Mouse (Mus musculus) small intestine, adult 2 months (tissue): ENCODE measurements at regions not wholly inside any gene's neighbourhood (a gene's known extent, or its start where the extent isn't known, plus 50 kb on each side); places are given as distances from the start of the nearest gene placed in this dataset.

Experiments
- H3K27ac ChIP-seq: fragments of 200-500 bp; 2 replicates; pipeline ENCODE4 v1.5.1; 2012; ENCODE audit warnings: low read depth, low read length, control low read depth, inconsistent platforms; ENCODE audit not compliant: insufficient read depth
- H3K27me3 ChIP-seq: fragments of 200-500 bp; 2 replicates; pipeline ENCODE4 v1.6.1; 2012; ENCODE audit warnings: mild to moderate bottlenecking, moderate library complexity, low read length, inconsistent platforms; ENCODE audit not compliant: control insufficient read depth, insufficient read depth
- H3K36me3 ChIP-seq: fragments of 200-500 bp; 2 replicates; pipeline ENCODE4 v1.6.1; 2012; ENCODE audit warnings: mild to moderate bottlenecking, low read length, control low read depth, inconsistent platforms; ENCODE audit not compliant: control insufficient read depth, insufficient read depth
- H3K4me1 ChIP-seq: fragments of 200-500 bp; 2 replicates; pipeline ENCODE4 v1.6.1; 2012; ENCODE audit warnings: low read length, inconsistent platforms, mixed read lengths; ENCODE audit not compliant: control insufficient read depth, insufficient read depth, insufficient read length
- H3K4me3 ChIP-seq: fragments of 200-500 bp; 2 replicates; pipeline ENCODE4 v1.5.1; 2012; ENCODE audit warnings: low read depth, mild to moderate bottlenecking, control low read depth, inconsistent platforms, low read length, moderate library complexity
- CTCF ChIP-seq: fragments of 200-500 bp; IDR thresholded peaks from 2 replicates; pipeline ENCODE4 v1.5.1; 2012; ENCODE audit warnings: low read depth, mild to moderate bottlenecking, control low read depth, inconsistent platforms, low read length, moderate library complexity, mixed read lengths; ENCODE audit not compliant: insufficient replicate concordance, insufficient read length; ENCODE audit errors: extremely low read depth
- POLR2A ChIP-seq: fragments of 200-500 bp; IDR thresholded peaks from 2 replicates; pipeline ENCODE4 v1.6.1; 2012; ENCODE audit warnings: low read depth, mild to moderate bottlenecking, control low read depth, inconsistent platforms, low read length, moderate library complexity
- WGBS: fragments of 180-500 bp; shearing (Covaris S2); methylation state at CpG from one replicate; pipeline ENCODE4 v1.1.7; 2018; 5-methylcytosine and 5-hydroxymethylcytosine counted together

DNA sequence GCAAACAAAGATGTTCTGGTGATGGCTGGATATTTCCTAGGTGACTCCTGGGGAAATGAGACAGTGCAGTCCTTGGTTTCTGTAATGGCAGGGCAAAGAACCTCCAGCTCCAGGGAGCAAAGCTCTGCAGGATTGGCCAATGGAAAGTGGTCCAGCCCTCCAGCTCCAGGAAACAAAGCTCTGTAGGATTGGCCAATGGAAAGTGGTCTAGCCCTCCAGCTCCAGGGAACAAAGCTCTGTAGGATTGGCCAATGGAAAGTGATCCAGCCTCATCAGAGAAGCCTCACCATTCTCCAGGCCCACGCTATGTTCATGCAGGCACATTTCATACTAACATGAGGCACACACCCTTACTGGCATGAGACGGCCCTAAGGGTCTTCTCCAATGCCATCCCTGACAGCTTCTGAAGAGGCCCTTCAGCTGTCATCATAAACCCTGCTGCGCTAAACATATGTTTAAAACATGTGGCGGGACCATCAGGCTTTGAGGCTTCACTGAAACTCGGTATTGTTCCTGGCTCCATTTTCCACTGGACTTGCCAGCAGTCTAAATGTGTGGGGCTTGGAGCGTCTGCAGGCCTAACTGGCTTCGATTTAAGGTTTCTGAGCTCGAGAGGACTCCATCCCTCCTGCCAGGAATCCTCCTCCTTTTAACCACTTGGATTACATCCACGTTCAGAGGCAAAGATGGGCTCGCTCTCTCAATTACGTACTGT lies 175.3 kb upstream of the Ccdc54 start:
- 78% methylated on average over 11 of the region's 11 CpGs for WGBS
- H3K27ac ChIP-seq: no peak overlapping the region
- no peak for TF ChIP-seq CTCF
- no peak for TF ChIP-seq POLR2A
- no peak overlapping the region for H3K4me3 ChIP-seq
- H3K36me3 ChIP-seq: no peaks in the 10 kb centered on the region
- H3K4me1 ChIP-seq: no peaks in the 10 kb centered on the region
- H3K27me3 ChIP-seq: no peaks in the 10 kb centered on the region

DNA sequence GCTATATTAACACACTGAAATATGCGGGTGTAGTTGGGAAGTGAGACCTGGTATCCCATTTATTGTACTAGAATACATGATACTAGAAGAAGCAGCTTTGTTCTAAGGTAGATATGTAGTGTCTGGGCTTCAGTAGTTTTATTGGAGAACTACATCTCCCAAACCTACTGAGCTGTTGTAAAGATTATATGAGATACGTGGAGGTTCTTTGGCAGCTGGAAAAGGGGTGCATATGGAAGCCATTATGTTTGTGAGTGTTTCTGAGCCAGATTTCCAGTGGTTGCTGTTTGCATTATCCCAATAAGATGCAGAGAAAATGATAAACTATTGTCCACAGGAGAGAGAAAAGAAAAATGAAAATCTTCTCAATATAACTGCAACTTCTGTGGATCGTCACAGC lies 171.1 kb upstream of the Ccdc54 start:
- no peak overlapping the region for H3K27ac ChIP-seq
- H3K4me1 ChIP-seq: no peaks in the 10 kb centered on the region
- H3K27me3 ChIP-seq: no peaks in the 10 kb centered on the region
- 79% methylated on average over 3 of the region's 3 CpGs for WGBS
- no peaks in the 10 kb centered on the region for H3K36me3 ChIP-seq
- no peak overlapping the region for H3K4me3 ChIP-seq
- TF ChIP-seq POLR2A (no peak), CTCF (no peak)

DNA sequence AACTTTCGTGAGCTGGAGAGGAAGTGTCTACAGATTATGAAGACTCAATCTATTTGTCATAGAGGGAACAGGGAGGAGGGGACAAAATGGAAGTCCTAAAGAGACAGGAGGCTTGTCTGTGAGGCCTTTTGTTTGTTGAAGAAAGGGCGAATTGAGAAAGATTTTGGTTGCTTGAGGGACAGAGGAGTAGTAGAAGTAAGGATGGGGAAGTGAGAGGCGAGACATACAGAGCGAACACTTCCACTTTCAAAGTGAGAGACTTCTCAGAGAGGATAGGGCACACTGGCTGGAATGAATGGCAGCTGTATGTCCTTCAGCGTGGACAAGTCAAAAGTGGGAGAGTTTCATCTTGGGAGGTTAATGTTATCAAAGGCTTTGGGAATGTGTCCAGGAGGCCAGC lies 169.0 kb upstream of the Ccdc54 start:
- TF ChIP-seq CTCF (no peak), POLR2A (no peak)
- 79% methylated on average over 5 of the region's 5 CpGs for WGBS
- Histone ChIP-seq H3K27ac (no peak overlapping the region), H3K36me3 (no peaks in the 10 kb centered on the region), H3K27me3 (no peaks in the 10 kb centered on the region), H3K4me3 (no peak overlapping the region), H3K4me1 (no peaks in the 10 kb centered on the region)

DNA sequence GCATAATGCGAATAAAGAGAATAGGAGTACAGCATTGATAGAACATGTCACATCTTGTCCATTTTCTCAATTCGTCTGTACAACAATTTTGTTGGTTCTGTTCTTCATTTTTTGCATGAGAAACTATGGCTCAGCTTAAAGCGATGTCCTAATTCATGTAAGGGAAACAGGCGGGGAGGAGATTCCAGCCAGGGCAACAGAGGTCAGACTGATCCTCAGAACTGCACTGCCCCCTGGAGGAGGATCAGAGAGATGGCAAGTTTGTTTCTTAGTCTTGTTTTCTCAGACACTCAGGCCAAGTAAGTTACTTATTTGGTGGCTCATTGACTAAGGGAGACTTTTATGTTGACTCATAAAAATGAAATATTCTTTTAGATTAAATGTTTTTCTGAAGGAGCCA lies 165.7 kb upstream of the Ccdc54 start:
- no peaks in the 10 kb centered on the region for H3K4me1 ChIP-seq
- no peaks in the 10 kb centered on the region for H3K36me3 ChIP-seq
- TF ChIP-seq POLR2A (no peak), CTCF (peak; percentile 64; the same call in 1 of the 2 replicates)
- H3K27me3 ChIP-seq: no peaks in the 10 kb centered on the region
- no peak overlapping the region for H3K4me3 ChIP-seq
- WGBS: 50% methylated on average over 4 of the region's 4 CpGs
- H3K27ac ChIP-seq: no peak overlapping the region

DNA sequence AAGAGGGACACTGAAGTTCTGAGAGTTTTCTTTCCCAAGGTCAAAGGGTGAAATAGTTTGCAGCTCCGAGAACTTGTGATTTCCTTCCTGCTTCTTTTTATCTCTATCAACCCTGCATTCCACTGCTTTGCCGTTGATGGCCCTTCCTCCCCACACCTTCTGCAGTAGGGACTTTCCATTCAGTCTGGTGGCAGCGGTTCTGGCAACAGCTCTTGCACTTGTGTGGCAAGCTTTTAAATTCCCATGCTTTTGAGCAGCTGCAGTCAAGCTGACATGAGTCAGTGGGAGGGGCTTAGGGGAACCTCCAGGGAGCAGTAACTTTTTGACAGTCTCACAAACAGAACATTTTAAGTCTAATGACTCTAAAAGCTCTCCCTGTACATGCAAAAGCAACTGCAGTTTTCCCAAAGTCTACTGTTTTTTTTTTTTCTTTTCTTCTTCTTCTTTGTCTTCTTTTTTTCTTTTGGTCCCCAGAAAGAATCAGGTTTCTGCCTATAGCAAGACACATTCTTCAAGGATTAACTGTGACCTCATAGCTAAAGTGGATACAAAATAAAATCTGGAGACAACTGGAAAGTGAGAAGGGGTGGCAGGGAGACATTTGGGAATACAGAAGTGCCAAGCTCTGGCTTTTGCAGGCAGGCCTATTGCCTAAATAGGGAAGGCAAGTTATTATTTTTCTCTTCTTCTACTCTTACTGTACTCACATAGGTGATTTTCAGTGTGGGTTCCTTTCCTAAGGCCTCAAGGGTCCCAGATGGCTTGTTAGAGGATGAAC lies 162.8 kb upstream of the Ccdc54 start:
- TF ChIP-seq CTCF (no peak), POLR2A (no peak)
- Histone ChIP-seq H3K4me1 (no peaks in the 10 kb centered on the region), H3K27me3 (no peaks in the 10 kb centered on the region), H3K27ac (no peak overlapping the region), H3K36me3 (no peaks in the 10 kb centered on the region), H3K4me3 (no peak overlapping the region)
- 2% methylated on average over 3 of the region's 3 CpGs for WGBS

DNA sequence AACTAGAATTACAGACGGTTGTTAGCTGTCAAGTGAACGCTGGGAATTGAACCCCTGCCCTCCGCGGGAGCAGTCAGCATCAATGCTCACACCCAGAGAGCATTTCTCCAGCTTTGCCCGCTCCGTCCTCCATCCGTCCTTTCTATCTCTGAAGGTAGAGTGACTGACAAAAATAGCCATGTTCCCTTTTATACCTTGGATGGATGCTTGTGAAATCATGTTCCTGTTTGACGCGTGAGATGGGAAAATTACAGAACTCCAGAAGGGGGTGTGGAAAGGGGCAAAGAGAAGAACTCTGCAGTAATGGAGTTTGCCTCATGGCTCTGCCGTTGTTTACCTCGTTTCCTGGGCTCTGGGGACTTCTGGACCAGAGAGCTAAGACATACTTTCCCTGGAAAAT lies 162.1 kb upstream of the Ccdc54 start:
- no peak for TF ChIP-seq CTCF
- no peak for TF ChIP-seq POLR2A
- WGBS: 78% methylated on average over 11 of the region's 11 CpGs
- Histone ChIP-seq H3K4me3 (no peak overlapping the region), H3K27ac (no peak overlapping the region), H3K27me3 (no peaks in the 10 kb centered on the region), H3K4me1 (no peaks in the 10 kb centered on the region), H3K36me3 (no peaks in the 10 kb centered on the region)

DNA sequence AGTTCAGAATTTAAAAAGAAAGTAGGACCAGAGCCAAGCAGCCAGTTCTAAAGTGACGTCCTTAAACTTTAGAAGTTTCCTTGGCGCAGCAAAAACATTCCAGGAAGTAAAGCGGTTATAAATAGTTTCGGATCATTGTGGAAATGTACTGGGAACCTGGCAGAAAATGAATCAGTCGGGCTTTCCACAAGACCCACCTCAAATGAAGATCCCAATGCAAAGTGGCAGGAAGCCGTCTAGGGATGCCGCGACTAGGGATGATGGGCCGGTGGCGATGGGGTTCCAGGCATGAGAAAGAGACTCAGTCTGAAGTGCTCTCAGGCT lies 161.3 kb upstream of the Ccdc54 start:
- Histone ChIP-seq H3K27ac (peak overlapping the region; percentile 5; the same call in 1 of the 2 replicates), H3K4me1 (no peaks in the 10 kb centered on the region), H3K36me3 (no peaks in the 10 kb centered on the region), H3K27me3 (no peaks in the 10 kb centered on the region), H3K4me3 (peak overlapping the region; percentile 16; the same call in 1 of the 2 replicates)
- WGBS: 43% methylated on average over 10 of the region's 10 CpGs
- TF ChIP-seq POLR2A (no peak), CTCF (no peak)
